Mouse (Mus musculus): ENCODE measurements around the gene Slc22a5.

The Slc22a5 gene

DNA sequence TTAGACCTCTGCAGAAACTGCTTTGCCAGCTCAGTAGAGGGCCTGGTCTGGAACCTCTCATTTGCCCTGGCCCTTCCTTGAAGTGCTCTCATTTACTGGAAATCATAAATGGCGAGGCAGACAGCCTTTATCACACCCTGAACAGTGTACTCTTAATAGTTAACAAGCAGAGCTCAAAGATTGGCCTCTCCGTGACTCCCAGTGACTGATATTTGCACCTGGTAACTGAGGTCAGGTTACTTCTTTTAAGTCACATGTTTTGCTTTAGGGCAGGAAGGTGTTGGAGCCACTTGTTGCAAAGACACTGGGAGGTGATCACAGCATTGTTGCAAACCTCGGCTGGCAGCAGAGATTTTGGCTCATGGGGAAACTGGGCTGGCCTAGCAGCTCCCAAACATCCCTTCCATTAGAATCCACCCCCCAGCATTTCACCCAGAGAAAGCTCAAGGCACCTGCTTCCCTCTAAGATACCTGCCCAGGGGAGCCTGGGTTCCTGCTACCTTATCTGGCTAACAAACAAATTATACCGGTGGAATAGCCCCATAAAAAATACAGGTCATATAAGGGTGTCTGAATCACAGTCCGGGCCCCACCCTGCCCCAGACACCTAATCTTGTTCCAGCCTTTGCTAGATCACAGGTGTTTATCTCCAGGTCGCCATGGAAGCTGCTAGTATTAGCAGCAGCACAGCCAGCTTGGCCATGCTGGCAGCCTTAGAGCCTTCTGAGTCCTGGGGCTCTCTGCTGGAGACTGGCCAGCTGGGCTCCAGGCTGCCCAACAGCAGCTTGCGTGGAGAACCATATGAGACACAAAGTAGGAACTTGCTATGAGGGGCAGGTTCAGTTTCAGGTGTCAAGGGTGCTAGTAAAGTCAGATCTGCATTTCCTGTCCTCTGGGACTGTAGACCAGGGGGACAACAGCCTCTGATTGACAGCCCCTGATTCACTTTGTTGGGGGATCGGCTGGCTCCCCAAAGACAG is 51.5 kb downstream of the Slc22a5 start:
- DNase-seq (ENCODE audit: low spot score in 2 of 2) = no peak

DNA sequence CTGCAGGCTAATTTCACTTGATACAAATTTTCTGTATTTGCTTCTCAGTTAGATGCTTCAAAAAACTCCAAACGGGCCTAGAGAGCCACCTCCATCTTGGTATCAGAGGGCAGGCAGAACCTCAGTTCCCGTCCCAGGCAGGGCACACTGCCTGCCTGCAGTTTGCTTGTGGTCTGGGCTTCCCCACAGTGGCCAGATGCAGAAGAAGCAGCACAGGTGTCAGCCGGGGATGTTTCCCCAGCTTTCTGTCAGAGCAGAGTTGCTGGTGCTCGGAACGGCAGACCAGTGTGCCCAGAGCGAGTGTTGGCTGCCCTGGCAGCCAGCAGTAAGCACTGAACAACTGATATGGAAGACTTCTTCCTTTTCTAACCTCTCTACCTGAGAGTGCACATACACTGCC is 52.3 kb downstream of the Slc22a5 start:
- peak in 1 of 2 experiments; percentile 21 for DNase-seq (ENCODE audit: low spot score in 2 of 2)

DNA sequence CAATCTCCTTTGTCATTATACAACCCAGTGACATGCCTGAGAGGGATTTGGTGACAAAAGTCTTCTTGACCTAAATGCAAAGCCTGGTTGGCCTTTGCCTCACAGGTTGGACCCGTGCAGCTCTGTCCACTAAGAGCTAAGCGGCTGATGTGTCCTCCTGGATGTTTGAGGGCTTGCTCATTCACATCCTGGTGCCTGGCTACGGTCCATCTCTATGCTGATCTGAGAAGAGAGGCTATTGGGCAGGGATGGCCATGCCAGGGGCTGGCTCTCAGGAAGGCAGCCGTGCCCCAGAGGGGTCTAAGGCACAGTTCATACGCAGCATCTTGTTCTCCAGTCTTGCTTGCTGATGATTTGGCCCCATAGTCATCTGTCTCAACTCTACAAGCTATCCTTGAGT is 53.7 kb downstream of the Slc22a5 start:
- DNase-seq (ENCODE audit: low spot score in 2 of 2) = no peak

DNA sequence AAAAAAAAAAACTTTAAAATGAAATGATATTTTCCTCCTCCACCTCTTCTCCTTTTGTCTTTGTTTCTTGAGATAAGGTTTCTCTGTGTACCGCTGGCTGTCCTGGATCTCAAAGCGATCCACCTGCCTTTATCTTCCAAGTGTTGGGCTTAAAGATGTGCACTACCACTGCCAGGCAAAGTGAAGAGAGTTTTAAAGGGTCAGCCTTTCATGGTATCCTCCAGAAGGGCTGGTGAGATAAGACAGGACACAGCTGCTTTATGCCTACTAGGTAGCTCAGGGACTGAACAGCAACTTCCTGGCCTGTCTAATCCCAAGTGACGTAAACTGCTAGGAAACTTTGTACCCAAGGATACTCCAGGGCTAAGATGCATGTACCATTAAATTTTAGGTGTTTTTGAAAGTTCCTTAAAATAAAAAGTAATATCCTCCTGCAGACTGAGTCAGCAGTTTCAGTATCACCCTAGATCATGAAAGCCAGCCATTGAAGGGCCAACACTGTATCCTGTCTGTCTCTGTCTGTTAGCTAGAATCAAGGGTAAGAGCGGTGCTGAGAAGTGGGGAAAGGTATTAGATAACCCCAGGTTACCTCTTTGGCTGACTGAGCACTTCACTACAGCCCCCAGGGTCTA is 56.0 kb downstream of the Slc22a5 start:
- no peak for DNase-seq (ENCODE audit: low spot score in 2 of 2)

DNA sequence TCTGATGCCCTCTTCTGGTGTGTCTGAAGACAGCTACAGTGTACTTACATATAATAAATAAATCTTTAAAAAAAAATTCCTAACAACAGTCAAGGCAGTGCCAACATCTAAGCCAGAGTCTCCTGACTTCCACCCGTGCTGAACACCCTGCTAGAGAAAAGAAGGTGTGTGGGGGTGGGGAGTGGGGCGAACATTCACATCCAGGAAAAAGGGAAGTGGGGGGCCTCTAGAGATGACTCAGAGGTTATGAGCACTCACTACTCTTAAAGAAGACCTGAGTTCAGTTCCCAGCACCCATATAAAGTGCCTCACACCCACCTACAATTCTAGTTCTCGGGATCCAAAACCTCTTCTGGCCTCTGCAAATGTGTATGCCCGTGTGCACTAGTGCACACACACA is 66.1 kb downstream of the Slc22a5 start:
- no peak for DNase-seq (ENCODE audit: low spot score in 2 of 2)

DNA sequence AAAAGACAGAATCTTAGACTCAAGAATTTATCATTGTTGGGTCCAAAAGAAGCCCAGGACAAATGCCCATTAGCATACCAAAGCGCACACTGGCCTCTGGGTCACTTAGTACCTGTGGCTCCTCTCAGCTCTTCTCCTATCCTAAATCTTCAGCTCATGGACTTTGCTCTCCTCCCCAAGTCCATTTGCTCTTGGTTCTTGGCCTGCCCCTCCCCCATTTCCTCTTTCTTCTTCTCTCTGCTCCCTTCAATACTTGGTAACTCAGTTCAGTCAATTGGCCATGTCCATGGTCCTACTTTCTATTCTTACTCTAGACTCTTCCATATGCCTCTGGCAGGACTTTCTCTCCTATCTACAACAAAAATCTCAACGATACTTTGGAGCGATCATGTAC is 69.5 kb downstream of the Slc22a5 start:
- DNase-seq (ENCODE audit: low spot score in 2 of 2) = no peak

DNA sequence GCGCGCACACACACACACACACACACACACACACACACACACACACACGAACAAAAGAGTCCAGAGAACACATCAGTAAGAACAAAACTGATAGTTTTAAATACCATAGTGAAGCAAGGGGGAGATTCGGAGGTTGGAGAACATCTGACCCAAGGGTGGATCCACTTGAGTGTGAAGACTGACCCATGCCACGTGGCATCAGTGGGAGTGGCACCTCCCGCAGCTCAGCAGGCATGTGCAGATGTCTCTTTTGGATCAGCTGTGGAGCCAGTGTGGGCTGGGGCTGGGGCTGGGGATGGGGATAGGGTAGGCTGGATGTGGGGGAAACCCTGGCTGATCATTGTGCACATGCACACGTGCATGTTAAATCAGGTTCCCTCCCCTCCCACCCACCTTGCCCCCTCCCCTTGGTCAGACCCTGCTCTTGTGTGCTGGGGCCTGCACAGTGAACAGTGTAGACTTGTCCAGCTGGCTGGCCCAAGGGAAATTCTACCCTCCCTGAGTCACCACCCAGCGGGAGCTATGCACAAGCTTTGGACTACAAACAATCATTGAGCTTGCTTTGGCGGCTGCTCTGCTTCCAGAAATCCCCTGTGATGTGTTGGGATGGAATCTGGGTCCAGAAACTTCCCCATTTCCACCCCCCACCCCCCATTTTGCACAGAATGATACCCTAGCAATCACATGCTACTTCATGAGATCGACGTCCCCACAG is 70.1 kb downstream of the Slc22a5 start:
- no peak for DNase-seq (ENCODE audit: low spot score in 2 of 2)

DNA sequence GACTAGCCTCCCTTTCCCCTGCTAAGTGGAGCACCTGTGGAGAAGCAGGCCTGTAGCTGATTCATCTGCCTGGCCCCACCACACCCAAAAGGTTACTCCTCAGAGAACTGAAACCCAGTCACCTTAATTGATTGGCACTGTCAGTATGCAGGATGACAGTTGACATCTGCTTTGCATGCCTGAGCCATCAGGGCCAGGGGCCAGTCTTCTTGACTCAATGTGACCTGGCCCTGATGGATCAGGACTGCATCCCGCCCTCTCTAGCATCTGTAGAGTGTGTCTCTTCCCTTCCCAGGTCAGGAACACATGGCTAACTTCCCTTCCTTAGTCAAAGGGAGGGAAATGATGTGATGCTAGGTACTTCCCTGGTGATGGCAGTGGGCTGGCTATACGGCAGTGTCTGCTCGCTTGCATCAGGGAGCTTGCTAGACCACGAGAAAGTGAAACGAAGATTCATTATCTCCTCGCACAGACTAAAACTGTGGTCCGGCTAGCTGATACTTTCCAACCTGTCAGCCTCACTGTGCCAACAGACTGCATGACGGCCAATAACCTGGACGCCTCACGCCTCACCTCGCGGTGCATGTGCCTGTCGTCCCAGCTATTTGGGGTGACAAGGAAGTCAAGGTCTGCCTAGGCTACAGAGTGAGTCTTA is 70.8 kb downstream of the Slc22a5 start:
- no peak for DNase-seq (ENCODE audit: low spot score in 2 of 2)

DNA sequence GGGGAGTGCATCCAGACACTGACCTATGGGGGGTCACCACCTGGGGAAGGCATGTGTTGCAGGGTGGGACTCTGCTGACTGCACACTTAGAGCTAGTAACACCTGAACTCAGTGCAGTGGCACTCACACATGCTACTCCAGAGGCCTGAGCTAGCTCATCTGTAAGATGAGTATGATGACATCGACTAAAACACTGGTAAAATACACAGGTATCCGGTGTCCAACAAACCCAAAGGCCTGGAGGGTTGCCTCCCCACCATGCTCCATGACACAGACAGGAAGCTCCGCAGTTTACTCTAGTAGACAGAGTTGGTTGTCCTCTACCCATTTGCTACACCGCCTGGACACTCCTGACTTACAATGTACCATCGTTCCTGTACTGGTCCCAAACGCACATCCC is 71.9 kb downstream of the Slc22a5 start:
- no peak for DNase-seq (ENCODE audit: low spot score in 2 of 2)

DNA sequence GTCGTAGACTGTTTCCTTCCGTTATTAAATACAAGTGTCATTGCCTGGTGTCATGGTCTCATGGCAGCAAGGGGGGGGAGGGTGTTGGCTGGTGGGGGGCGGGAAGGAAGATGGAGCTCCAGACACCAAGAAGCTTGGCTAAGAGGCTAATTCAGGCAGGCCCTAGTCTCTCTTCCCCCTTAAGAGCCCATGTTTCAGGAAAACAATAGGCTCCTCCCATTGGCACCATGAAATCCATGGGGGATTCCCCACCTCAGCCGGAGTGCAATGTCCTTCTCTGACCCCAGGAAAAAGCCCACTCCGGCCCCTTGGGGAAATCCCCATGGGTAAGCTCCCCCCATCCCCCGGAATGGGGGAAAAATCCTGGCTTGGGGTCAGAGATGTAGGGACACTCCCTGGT is 72.7 kb downstream of the Slc22a5 start:
- DNase-seq (ENCODE audit: low spot score in 2 of 2) = no peak

DNA sequence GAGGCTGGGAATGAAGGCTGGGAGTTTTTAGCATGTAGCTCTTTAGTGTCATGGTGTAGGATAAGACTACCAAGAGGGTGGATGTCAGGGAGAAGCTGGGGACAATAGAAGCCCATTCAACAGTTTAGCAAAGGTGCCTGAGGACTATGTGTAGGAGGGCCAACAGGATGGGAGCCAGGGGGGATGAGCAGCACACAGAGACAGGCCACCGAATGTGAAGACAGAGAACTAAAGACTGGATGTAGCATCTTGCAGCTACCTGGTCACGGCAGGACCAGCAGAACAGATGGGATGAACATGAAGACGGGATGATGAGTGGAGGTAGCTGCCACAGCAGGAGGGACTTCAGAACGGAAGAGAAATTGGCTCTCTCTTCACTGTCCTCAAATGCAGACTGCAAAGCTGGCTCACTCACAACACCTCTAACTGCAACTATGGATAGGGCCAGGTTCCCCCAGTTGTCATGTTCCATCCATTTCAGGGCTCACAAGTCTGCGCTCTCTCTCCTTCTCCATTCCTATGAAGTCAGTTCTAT is 74.6 kb downstream of the Slc22a5 start:
- no peak for DNase-seq (ENCODE audit: low spot score in 2 of 2)

DNA sequence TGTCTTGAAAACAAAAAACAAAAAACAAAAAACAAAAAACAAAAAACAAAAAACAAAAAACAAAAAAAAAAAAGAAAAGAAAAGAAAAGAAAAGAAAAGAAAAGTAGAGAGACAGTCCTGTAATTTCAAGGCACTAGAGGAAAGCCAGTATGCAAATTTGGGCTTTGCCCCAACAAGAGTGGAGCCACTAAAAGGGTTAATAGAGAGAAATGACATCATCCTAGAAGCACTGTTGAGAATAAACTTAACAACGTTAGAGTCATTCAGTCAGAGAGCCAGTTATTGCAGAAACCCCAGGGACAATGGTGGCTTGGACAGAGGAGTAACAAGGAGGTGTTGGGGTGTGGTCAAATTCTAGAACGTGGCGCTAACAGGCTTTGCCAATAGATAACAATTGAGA is 76.7 kb downstream of the Slc22a5 start:
- no peak for DNase-seq (ENCODE audit: low spot score in 2 of 2)

Measured in spleen, postnatal 14 days (tissue).